Mouse (Mus musculus): ENCODE data around the gene 1700016C15Rik. TPM values are rescaled to one million over a fixed set of nuclear protein-coding genes. Genes with fewer than 3 reads are reported as not detected.

The 1700016C15Rik gene
- polyA plus RNA-seq, 1 experiment from 2014 or later: 0.38 TPM

DNA sequence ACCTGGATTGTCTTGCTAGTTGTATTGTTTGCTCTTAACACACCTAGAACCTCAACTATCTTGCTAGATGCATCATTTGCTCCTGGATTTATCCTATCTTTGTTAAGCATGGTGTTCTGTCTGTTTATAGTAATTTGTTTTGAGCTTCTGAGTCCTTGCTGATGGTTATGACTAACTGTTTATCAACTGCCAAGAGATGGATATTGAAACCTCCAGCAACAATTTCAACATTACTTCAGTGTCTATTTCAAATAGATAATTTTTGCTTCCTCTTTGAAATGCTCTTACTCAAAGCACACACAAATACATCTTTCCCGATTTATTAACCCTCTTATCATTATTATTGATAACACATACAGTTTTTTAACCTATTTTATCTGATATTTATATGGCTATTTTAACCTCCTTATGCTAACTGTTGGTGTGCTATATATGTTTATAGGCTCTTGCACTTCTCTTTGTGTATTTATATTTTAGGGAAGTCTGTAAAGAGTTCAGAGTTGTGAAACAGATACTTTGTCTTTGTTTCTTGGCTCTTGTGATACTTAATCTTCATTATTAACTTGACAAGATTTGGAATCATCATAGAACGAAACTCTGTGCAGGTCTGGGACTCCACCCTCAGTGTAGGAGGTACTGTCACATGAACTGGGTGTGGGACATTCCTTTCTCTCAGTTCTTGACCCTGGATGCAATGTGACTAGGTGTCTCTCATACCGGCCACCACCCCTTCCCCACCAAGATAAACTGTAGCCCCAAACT, 15.8 kb upstream of the 1700016C15Rik start:
- no peak overlapping the region for H3K4me3 ChIP-seq (replicated peaks; ENCODE audit: low read depth, low read length)
- H3K27ac ChIP-seq (replicated peaks; ENCODE audit: low read depth, low read length): no peak overlapping the region
- H3K9ac ChIP-seq (replicated peaks; ENCODE audit: low read length): no peak overlapping the region
- 83% methylated on average over 3 of the region's 3 CpGs for WGBS
- no peaks in the 10 kb centered on the region for H3K36me3 ChIP-seq (ENCODE audit: control insufficient read depth, insufficient read depth, low read length)
- H3K27me3 ChIP-seq (ENCODE audit: control insufficient read depth, insufficient read depth, low read length): no peaks in the 10 kb centered on the region
- H3K4me1 ChIP-seq (ENCODE audit: control insufficient read depth, insufficient read depth, low read length): no peaks in the 10 kb centered on the region
- ATAC-seq (ENCODE audit: low FRiP score, low TSS enrichment) (no peak), DNase-seq (no peak)
- H3K9me3 ChIP-seq (ENCODE audit: control insufficient read depth, low read length): peaks cover 7% of the 10 kb centered on the region; the same call in 1 of the 2 replicates
- no peak overlapping the region for H3K4me2 ChIP-seq (ENCODE audit: low read length)

GRCm38 (mm10) chr1:177714397-177715012, 15.1 kb upstream of the 1700016C15Rik start:
- Histone ChIP-seq H3K36me3 (ENCODE audit: control insufficient read depth, insufficient read depth, low read length) (no peaks in the 10 kb centered on the region), H3K9ac (replicated peaks; ENCODE audit: low read length) (no peak overlapping the region), H3K4me3 (replicated peaks; ENCODE audit: low read depth, low read length) (no peak overlapping the region), H3K4me2 (ENCODE audit: low read length) (no peak overlapping the region), H3K9me3 (ENCODE audit: control insufficient read depth, low read length) (peaks cover 7% of the 10 kb centered on the region; the same call in 1 of the 2 replicates), H3K27ac (replicated peaks; ENCODE audit: low read depth, low read length) (no peak overlapping the region), H3K27me3 (ENCODE audit: control insufficient read depth, insufficient read depth, low read length) (no peaks in the 10 kb centered on the region), H3K4me1 (ENCODE audit: control insufficient read depth, insufficient read depth, low read length) (no peaks in the 10 kb centered on the region)
- ATAC-seq (ENCODE audit: low FRiP score, low TSS enrichment): no peak
- no peak for DNase-seq
- 91% methylated on average over 5 of the region's 5 CpGs for WGBS

DNA sequence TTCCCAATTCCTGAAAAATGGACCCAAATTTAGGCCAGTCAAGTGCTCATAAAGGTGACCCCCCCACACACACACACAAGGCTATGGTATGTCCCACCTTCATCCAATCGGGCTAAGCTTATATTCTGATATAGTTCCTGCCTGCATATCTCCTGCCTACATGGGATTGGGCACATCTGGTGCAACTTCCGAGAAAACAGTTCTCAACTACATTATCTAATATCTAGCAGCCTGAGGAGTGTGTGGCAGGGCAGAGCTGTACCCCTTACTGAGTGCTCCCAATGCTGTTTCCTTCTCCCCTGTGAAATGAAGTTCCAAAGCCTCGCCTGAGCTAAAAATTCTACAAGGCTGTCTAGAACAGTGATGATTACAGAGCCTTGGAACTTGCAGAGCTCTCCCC, 13.2 kb upstream of the 1700016C15Rik start:
- Histone ChIP-seq H3K36me3 (ENCODE audit: control insufficient read depth, insufficient read depth, low read length) (no peaks in the 10 kb centered on the region), H3K27me3 (ENCODE audit: control insufficient read depth, insufficient read depth, low read length) (no peaks in the 10 kb centered on the region), H3K27ac (replicated peaks; ENCODE audit: low read depth, low read length) (no peak overlapping the region), H3K9ac (replicated peaks; ENCODE audit: low read length) (no peak overlapping the region), H3K4me2 (ENCODE audit: low read length) (no peak overlapping the region), H3K4me3 (replicated peaks; ENCODE audit: low read depth, low read length) (no peak overlapping the region), H3K4me1 (ENCODE audit: control insufficient read depth, insufficient read depth, low read length) (no peaks in the 10 kb centered on the region), H3K9me3 (ENCODE audit: control insufficient read depth, low read length) (no peaks in the 10 kb centered on the region)
- 90% methylated on average over 3 of the region's 3 CpGs for WGBS
- DNase-seq (no peak), ATAC-seq (ENCODE audit: low FRiP score, low TSS enrichment) (no peak)

DNA sequence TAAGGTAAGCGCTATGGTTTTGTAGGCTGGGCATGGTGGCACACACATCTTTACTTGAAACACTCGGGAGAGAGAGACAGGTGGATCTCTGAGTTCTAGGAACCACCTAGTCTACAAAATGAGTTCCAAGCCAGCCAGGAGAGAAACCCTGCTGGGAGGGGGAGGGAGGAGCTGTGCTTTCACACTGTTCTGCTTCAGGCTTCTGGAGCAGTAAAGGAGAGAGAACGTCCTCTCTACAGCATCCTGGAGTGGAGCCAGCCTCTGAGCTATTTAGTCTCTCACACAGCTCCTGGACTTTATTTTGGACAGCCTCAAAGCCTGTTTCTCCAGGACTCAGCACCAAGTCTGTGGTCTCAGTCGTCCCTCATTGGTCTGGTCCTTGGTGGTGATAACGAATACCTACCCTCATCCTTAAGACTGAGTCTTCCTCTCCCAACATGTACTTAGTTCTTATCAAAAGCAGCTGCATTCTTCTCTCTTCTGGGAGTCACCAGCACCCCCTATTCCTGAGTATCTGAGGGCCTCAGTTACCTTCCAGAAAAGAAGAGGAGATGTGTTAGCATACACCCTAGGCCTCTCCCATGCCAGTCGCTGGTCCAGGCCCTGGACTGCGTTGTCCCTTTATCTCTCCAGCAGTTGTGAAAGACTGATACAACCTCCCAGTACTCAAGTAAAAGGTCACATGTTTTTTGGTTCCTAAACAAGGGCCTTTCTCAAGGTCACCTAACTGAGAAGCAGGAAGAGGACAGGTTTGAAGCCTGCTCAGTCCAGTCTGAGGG, 12.4 kb upstream of the 1700016C15Rik start:
- Histone ChIP-seq H3K27me3 (ENCODE audit: control insufficient read depth, insufficient read depth, low read length) (no peaks in the 10 kb centered on the region), H3K9me3 (ENCODE audit: control insufficient read depth, low read length) (no peaks in the 10 kb centered on the region), H3K4me3 (replicated peaks; ENCODE audit: low read depth, low read length) (no peak overlapping the region), H3K4me2 (ENCODE audit: low read length) (no peak overlapping the region), H3K9ac (replicated peaks; ENCODE audit: low read length) (no peak overlapping the region), H3K27ac (replicated peaks; ENCODE audit: low read depth, low read length) (no peak overlapping the region), H3K4me1 (ENCODE audit: control insufficient read depth, insufficient read depth, low read length) (no peaks in the 10 kb centered on the region), H3K36me3 (ENCODE audit: control insufficient read depth, insufficient read depth, low read length) (no peaks in the 10 kb centered on the region)
- ATAC-seq (ENCODE audit: low FRiP score, low TSS enrichment) (no peak), DNase-seq (no peak)
- WGBS: 86% methylated on average over 7 of the region's 7 CpGs

DNA sequence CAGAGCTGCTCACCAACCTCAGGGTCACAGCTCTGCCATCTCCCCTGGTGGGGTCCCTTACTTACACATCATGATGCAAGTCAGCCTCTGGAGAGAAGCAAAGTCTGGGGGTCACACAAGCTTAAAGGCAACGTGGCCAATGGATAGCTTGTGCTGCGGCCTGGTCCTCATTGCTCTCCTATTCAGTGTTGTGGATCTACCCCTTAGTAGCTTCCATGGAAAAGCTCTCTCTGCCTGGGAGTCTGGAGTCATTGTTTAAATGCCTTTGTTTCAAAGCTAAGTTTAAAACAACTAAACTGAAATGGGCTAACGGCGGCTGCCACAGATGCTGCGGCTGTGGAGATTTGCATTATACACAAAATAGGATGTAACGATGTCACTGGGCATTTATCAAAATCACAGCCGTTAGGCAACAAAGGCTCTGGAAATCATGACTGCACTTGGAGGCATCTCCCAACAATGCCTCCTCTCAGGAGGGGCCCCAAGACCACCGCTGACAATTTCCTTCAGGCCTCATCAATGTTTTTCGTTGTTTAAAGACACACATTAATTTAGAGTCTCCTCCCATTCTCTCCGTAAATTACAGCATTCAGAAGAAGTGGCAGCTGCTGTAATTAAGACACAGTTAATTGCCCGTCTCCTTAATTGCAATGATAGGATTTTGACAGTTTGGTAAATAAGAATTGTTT, 11.1 kb upstream of the 1700016C15Rik start:
- Histone ChIP-seq H3K36me3 (ENCODE audit: control insufficient read depth, insufficient read depth, low read length) (no peaks in the 10 kb centered on the region), H3K9ac (replicated peaks; ENCODE audit: low read length) (no peak overlapping the region), H3K4me3 (replicated peaks; ENCODE audit: low read depth, low read length) (no peak overlapping the region), H3K27ac (replicated peaks; ENCODE audit: low read depth, low read length) (no peak overlapping the region), H3K4me2 (ENCODE audit: low read length) (no peak overlapping the region), H3K4me1 (ENCODE audit: control insufficient read depth, insufficient read depth, low read length) (no peaks in the 10 kb centered on the region), H3K9me3 (ENCODE audit: control insufficient read depth, low read length) (no peaks in the 10 kb centered on the region), H3K27me3 (ENCODE audit: control insufficient read depth, insufficient read depth, low read length) (no peaks in the 10 kb centered on the region)
- ATAC-seq (ENCODE audit: low FRiP score, low TSS enrichment) (no peak), DNase-seq (peak; percentile 23)
- 59% methylated on average over 11 of the region's 11 CpGs for WGBS

GRCm38 (mm10) chr1:177719029-177719427, 10.6 kb upstream of the 1700016C15Rik start:
- 89% methylated on average over 3 of the region's 3 CpGs for WGBS

GRCm38 (mm10) chr1:177723786-177724185, 5.8 kb upstream of the 1700016C15Rik start:
- no peak for ATAC-seq (ENCODE audit: low FRiP score, low TSS enrichment)
- no peaks in the 10 kb centered on the region for H3K9me3 ChIP-seq (ENCODE audit: control insufficient read depth, low read length)
- no peak for DNase-seq
- H3K4me3 ChIP-seq (replicated peaks; ENCODE audit: low read depth, low read length): no peak overlapping the region
- no peak overlapping the region for H3K4me2 ChIP-seq (ENCODE audit: low read length)
- H3K27ac ChIP-seq (replicated peaks; ENCODE audit: low read depth, low read length): no peak overlapping the region
- H3K27me3 ChIP-seq (ENCODE audit: control insufficient read depth, insufficient read depth, low read length): no peaks in the 10 kb centered on the region
- WGBS: 83% methylated on average over 4 of the region's 4 CpGs
- H3K4me1 ChIP-seq (ENCODE audit: control insufficient read depth, insufficient read depth, low read length): no peaks in the 10 kb centered on the region
- no peak overlapping the region for H3K9ac ChIP-seq (replicated peaks; ENCODE audit: low read length)
- no peaks in the 10 kb centered on the region for H3K36me3 ChIP-seq (ENCODE audit: control insufficient read depth, insufficient read depth, low read length)

More at GRCm38 (mm10) chr1:177719029-177719427, 10.6 kb upstream of the 1700016C15Rik start:
- DNase-seq: no peak
- H3K9me3 ChIP-seq (ENCODE audit: control insufficient read depth, low read length): no peaks in the 10 kb centered on the region
- ATAC-seq (ENCODE audit: low FRiP score, low TSS enrichment): no peak
- no peaks in the 10 kb centered on the region for H3K27me3 ChIP-seq (ENCODE audit: control insufficient read depth, insufficient read depth, low read length)
- H3K9ac ChIP-seq (replicated peaks; ENCODE audit: low read length): no peak overlapping the region
- no peak overlapping the region for H3K27ac ChIP-seq (replicated peaks; ENCODE audit: low read depth, low read length)
- H3K4me3 ChIP-seq (replicated peaks; ENCODE audit: low read depth, low read length): no peak overlapping the region
- H3K4me2 ChIP-seq (ENCODE audit: low read length): no peak overlapping the region
- H3K4me1 ChIP-seq (ENCODE audit: control insufficient read depth, insufficient read depth, low read length): no peaks in the 10 kb centered on the region
- H3K36me3 ChIP-seq (ENCODE audit: control insufficient read depth, insufficient read depth, low read length): no peaks in the 10 kb centered on the region

- no peak for DNase-seq
- Histone ChIP-seq H3K9ac (replicated peaks; ENCODE audit: low read length) (no peak overlapping the region), H3K4me1 (ENCODE audit: control insufficient read depth, insufficient read depth, low read length) (0 out of 2 replicates have a peak, but pooled peaks cover 4% of the 10 kb centered on the region), H3K4me3 (replicated peaks; ENCODE audit: low read depth, low read length) (no peak overlapping the region), H3K36me3 (ENCODE audit: control insufficient read depth, insufficient read depth, low read length) (no peaks in the 10 kb centered on the region), H3K27ac (replicated peaks; ENCODE audit: low read depth, low read length) (no peak overlapping the region), H3K27me3 (ENCODE audit: control insufficient read depth, insufficient read depth, low read length) (no peaks in the 10 kb centered on the region), H3K4me2 (ENCODE audit: low read length) (no peak overlapping the region), H3K9me3 (ENCODE audit: control insufficient read depth, low read length) (no peaks in the 10 kb centered on the region)
- no peak for ATAC-seq (ENCODE audit: low FRiP score, low TSS enrichment)
- 75% methylated on average over 5 of the region's 5 CpGs for WGBS
Measured at GRCm38 (mm10) chr1:177726870-177727269, 2.7 kb upstream of the 1700016C15Rik start.
